Mouse (Mus musculus) bone marrow, adult 2 months (tissue): Measurements from ENCODE around the gene Etd. TPM values are rescaled to one million over a fixed set of nuclear protein-coding genes. Genes with fewer than 3 reads are reported as not detected.
"Not testable (repeated sequence)": the region's sequence is repeated elsewhere in the genome, so short reads cannot be mapped to it uniquely, and the experiment has no call there.

Source experiments
- H3K27ac ChIP-seq: fragments of 200-500 bp; 2 replicates; pipeline ENCODE4 v1.5.1; 2012; ENCODE audit warnings: low read depth, mild to moderate bottlenecking, control low read depth, inconsistent platforms, low read length; ENCODE audit not compliant: control insufficient read depth, poor library complexity, insufficient read depth
- H3K4me1 ChIP-seq: fragments of 200-500 bp; 2 replicates; pipeline ENCODE4 v1.6.1; 2011; ENCODE audit warnings: low read length; ENCODE audit not compliant: control insufficient read depth, insufficient read depth
- H3K4me3 ChIP-seq: fragments of 200-500 bp; replicated peaks from 2 replicates; pipeline ENCODE3; 2011; ENCODE audit warnings: mild to moderate bottlenecking, low read depth, low read length, control low read depth; ENCODE audit not compliant: control insufficient read depth
- CTCF ChIP-seq: fragments of 200-500 bp; IDR thresholded peaks from 2 replicates; pipeline ENCODE4 v1.5.1; 2011; ENCODE audit warnings: low read length, control low read depth; ENCODE audit not compliant: control insufficient read depth, insufficient read depth
- POLR2A ChIP-seq: fragments of 200-500 bp; IDR thresholded peaks from 2 replicates; pipeline ENCODE4 v1.6.1; 2011; ENCODE audit warnings: low read depth, mild to moderate bottlenecking, control low read depth, low read length, borderline replicate concordance; ENCODE audit not compliant: control insufficient read depth
- WGBS: fragments of 180-500 bp; shearing (Covaris S2); methylation state at CpG from one replicate; pipeline ENCODE4 v1.1.7; 2018; 5-methylcytosine and 5-hydroxymethylcytosine counted together
- polyA plus RNA-seq: library from polyadenylated mRNA; stranded (reverse); fragments of >200 nt; gene quantifications from 2 replicates; pipeline ENCODE4 v1.2.4, GENCODE M21; 2011; ENCODE audit warnings: low replicate concordance; ENCODE audit not compliant: missing spikeins, insufficient read depth, insufficient read length

Gene Etd
- not detected in 2 replicates for polyA plus RNA-seq

DNA sequence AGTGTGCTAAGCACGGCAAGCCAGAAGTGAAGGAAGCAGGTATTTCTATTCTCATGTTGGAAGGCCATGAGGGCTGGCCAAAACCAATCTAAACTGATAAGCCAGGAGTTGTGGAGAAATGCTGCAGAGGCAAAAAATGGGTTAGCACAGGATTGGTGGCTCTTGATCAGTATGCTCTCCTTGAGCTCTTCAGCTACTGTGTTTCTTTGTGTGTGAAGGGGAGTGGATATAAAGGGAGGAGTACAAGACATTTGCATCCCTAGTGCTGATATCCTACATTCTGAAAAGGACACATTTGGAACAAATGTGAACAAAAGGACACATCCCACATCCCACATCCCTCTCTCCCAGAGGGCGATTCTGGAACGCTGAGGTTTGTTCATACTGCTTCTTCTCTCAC lies at the start of gene Etd:
TSS of gene Etd (plus strand) at position 301 of the 400 bp plus-strand sequence.
- Histone ChIP-seq H3K27ac (no peak within 1 kb of the TSS), H3K4me1 (no peaks in the 10 kb centered on the region), H3K4me3 (no peak within 1 kb of the TSS)
- TF ChIP-seq POLR2A (no peak), CTCF (no peak)
- 87% methylated on average over 3 of the region's 3 CpGs for WGBS

DNA sequence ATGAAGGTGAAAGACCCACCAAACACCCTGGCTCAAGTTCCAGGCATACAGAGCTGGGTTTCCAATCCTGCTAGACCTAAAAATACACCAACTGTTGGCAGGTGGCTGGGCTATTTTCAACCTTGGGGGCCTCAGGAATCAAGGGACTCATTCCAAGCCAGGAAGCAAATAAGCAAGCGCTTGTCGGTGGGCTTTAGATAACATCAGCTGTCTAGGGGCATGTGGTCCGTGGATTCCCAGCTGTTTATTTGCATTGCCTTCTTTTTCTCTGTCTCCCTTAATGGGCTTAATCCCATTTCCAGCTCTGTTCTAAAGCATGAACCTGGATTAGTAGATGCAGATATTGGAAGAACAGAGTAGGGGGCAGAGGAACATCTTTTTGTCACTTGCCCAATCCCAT lies 48.4 kb upstream of the Etd start:
- WGBS, result 61% methylated on average over 3 of the region's 3 CpGs

DNA sequence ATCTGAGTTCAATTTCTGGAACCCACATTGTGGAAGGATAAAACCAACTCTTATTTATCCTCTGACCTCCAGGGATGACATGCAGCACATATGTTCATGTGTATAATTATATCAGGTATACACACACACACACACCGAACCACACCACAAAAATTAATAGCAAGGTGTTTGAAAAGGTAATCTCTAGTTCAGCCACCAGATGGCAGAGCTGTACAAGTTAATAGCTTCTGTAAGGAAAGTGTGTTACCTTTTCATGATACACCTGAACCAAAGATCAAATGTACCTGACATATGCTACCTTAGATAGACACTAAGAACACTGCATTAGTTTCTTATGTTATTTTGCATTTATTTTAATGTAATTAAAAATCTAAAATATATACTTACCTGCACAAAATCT lies 1.8 kb upstream of the Etd start:
- TF ChIP-seq POLR2A, result no peak
- no peak for TF ChIP-seq CTCF
- H3K4me3 ChIP-seq, result no peak overlapping the region
- H3K27ac ChIP-seq, result no peak overlapping the region
- 36% methylated on average over 1 of the region's 1 CpGs for WGBS
- no peaks in the 10 kb centered on the region for H3K4me1 ChIP-seq

More for the DNA sequence above, 48.4 kb upstream of the Etd start:
- no peaks in the 10 kb centered on the region for H3K4me1 ChIP-seq
- no peak overlapping the region for H3K4me3 ChIP-seq
- TF ChIP-seq CTCF (no peak), POLR2A (no peak)
- no peak overlapping the region for H3K27ac ChIP-seq

DNA sequence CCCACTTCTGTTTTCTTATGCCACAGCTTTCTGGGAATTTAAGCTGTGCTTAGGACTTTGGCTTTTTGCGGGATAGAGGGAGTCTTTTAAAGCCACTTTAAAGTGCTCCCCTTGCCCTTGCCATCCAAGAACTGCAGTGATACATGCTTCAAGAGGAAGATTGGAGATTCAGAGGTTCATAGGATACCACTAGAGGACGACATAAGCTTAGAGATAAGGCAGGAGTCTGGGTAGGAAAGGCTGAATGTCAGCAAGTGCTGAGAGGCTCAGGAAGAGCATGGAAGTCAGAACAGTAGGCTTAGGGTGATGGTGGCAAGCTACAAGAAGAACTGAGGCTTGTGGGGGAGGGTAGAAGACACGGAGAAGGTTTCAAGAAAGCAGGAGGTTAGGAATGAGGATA lies 24.9 kb downstream of the Etd start:
- TF ChIP-seq POLR2A, result no peak
- TF ChIP-seq CTCF, result no peak
- Histone ChIP-seq H3K4me1 (no peaks in the 10 kb centered on the region), H3K4me3 (no peak overlapping the region), H3K27ac (no peak overlapping the region)
- WGBS, result 53% methylated on average over 3 of the region's 3 CpGs

DNA sequence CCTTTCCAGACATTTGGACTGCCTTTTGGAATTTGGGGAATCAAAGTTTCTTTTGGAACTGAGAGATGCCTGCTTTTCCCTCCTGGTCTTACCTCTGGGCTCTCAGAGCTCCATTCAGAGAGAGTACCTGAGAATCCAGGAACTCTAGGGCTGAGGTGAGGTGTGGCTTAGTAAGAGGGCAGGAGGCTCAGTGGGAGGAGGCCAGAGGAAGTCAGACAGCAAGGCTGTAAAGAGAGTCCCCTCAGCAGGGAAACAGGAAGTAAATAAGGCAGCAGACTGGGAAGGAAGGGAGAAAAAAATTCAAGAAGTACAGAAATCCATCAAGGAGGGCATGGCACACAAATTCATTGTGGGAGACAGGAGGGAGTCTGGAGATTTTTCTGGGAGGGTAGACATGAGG lies 29.5 kb downstream of the Etd start:
- not testable (repeated sequence) for H3K4me3 ChIP-seq, H3K27ac ChIP-seq, H3K4me1 ChIP-seq

Other genes with a start within 250 kb of the Etd start
- not detected in 2 replicates for gene Plac1, start 194.8 kb upstream of the Etd start, polyA plus RNA-seq
- 3.2 and 4.7 TPM in 2 replicates for gene Fam122b, start 165.1 kb upstream of the Etd start, polyA plus RNA-seq
- not detected in 2 replicates for gene Fam122c, start 161.5 kb upstream of the Etd start, polyA plus RNA-seq
- 5.8 and 14.4 TPM in 2 replicates for gene Mospd1, start 64.4 kb upstream of the Etd start, polyA plus RNA-seq
- gene Rtl8c, start 173.1 kb downstream of the Etd start, polyA plus RNA-seq, result 3.4 and 5.6 TPM in 2 replicates
- gene Gm14597, start 174.1 kb downstream of the Etd start, polyA plus RNA-seq, result not detected in 2 replicates
- 13.9 TPM in 1 of 2 replicates, not detected in the other for gene Rtl8a, start 208.8 kb downstream of the Etd start, polyA plus RNA-seq
- gene Rtl8b, start 235.5 kb downstream of the Etd start, polyA plus RNA-seq, result 13.9 TPM in 1 of 2 replicates, not detected in the other